ENCODE assay signal across 7 mouse cellular contexts in the genomic region with DNA sequence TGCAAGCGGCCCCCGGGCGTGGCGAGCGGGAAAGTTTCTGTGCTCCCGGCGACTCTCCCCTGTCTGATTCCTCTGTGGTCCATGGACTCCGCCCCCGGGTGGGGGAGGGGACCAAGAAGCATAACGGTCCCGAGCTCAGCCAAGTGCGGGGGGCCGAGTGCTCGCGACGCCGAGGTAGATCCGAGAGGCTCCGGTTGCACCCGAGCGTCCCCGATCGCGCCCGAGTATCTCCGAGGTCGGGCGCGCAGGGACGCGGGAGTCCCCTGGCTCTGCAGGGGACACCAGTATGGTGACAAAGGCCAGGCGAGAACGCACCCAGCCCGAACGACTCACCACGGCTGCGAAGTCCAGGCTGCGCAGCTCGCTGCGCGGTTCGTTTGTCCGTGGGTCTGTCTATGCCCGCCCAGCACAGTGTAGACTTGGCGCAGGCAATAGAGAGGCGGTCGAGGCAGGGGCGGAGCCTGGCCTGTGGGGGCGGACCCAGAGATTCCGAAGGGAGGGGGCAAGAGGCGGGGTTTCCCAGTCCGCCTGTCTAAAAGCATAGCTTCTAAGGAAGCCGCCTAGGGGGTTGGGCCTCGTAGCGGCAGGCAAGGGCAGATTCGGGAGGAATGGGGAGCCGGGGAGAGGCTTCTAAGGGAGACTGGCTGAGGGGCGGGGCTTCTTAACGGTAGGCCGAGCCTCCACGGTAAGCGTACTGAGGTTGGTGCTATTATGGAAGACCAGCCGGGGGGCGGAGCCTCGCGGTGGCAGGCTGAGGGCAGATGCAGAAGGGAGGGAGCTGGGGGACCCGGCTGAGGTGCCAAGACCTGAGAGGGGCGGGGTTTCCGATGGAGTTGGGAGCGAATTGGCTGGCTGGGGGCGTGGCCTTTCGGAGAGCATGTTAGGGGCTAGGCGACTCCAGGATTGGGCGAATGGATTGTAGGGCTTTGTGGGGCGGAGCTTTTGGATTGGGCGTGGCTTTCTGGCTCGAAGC. TPM values are rescaled to one million over a fixed set of nuclear protein-coding genes. Genes with fewer than 3 reads are reported as not detected.
DNase-seq lines count a peak whose midpoint lies in the region; ATAC-seq and TF ChIP-seq lines count a peak whose summit lies in the region.

No protein-coding gene starts in this region.

- peak overlapping the region; percentile 97 for H3K27ac ChIP-seq in embryonic facial prominence, embryonic 13.5 days
- H3K27ac ChIP-seq in kidney, adult 2 months (ENCODE audit: insufficient read depth, low read depth, low read length) = peak overlapping the region; percentile 90
- H3K27ac ChIP-seq in limb, embryonic 12.5 days = peak overlapping the region; percentile 98
- H3K27ac ChIP-seq in midbrain, embryonic 15.5 days = peak overlapping the region; percentile 82
- H3K27ac ChIP-seq in spleen, adult 2 months (ENCODE audit: insufficient read depth, low read length) = peak overlapping the region; percentile 53

- H3K4me2 ChIP-seq in embryonic facial prominence, embryonic 13.5 days = peak overlapping the region; percentile 82
- H3K4me2 ChIP-seq in limb, embryonic 12.5 days = peak overlapping the region; percentile 89
- H3K4me2 ChIP-seq in midbrain, embryonic 15.5 days = peak overlapping the region; percentile 58

- no peak for TF ChIP-seq CTCF in kidney, adult 2 months (conservative IDR thresholded peaks at IDR 0.05; ENCODE audit: insufficient read depth, insufficient read length, low read depth, low read length)
- no peak for TF ChIP-seq CTCF in spleen, adult 2 months (IDR thresholded peaks at IDR 0.05; ENCODE audit: extremely low read depth, insufficient read depth, insufficient read length, insufficient replicate concordance)

- TF ChIP-seq POLR2A in kidney, adult 2 months (IDR thresholded peaks at IDR 0.05; ENCODE audit: low read depth, low read length) = no peak
- no peak for TF ChIP-seq POLR2A in spleen, adult 2 months (IDR thresholded peaks at IDR 0.05; ENCODE audit: low read depth, low read length)

- peaks cover 79% of the 10 kb centered on the region for H3K4me1 ChIP-seq in embryonic facial prominence, embryonic 13.5 days
- H3K4me1 ChIP-seq in kidney, adult 2 months (ENCODE audit: control insufficient read depth, insufficient read depth, low read length) = no peaks in the 10 kb centered on the region
- H3K4me1 ChIP-seq in limb, embryonic 12.5 days (replicated peaks) = peaks cover 50% of the 10 kb centered on the region
- peaks cover 77% of the 10 kb centered on the region for H3K4me1 ChIP-seq in midbrain, embryonic 15.5 days
- no peaks in the 10 kb centered on the region; the same call in 1 of the 2 replicates for H3K4me1 ChIP-seq in spleen, adult 2 months (ENCODE audit: control insufficient read depth, insufficient read depth, insufficient read length)

- ATAC-seq in embryonic facial prominence, embryonic 13.5 days (ENCODE audit: insufficient number of reproducible peaks, insufficient read depth, low FRiP score, low TSS enrichment, low read depth) = peak; percentile 92
- ATAC-seq in limb, embryonic 12.5 days (ENCODE audit: insufficient number of reproducible peaks, insufficient read depth, low FRiP score, low TSS enrichment, low read depth) = peak; percentile 93
- peak; percentile 93 for ATAC-seq in midbrain, embryonic 15.5 days (replicated peaks)

- H3K4me3 ChIP-seq in embryonic facial prominence, embryonic 13.5 days = peak overlapping the region; percentile 74
- peak overlapping the region; percentile 95 for H3K4me3 ChIP-seq in kidney, adult 2 months (ENCODE audit: insufficient read depth, low read depth, low read length)
- peak overlapping the region; percentile 70 for H3K4me3 ChIP-seq in limb, embryonic 12.5 days (replicated peaks)
- peak overlapping the region; percentile 52 for H3K4me3 ChIP-seq in midbrain, embryonic 15.5 days
- H3K4me3 ChIP-seq in spleen, adult 2 months (ENCODE audit: extremely low read depth, insufficient read depth, insufficient read length) = peak overlapping the region; percentile 76

- no peaks in the 10 kb centered on the region for H3K27me3 ChIP-seq in embryonic facial prominence, embryonic 13.5 days
- H3K27me3 ChIP-seq in kidney, adult 2 months (replicated peaks; ENCODE audit: control insufficient read depth, insufficient read depth, low read length) = no peaks in the 10 kb centered on the region
- H3K27me3 ChIP-seq in limb, embryonic 12.5 days = no peaks in the 10 kb centered on the region
- H3K27me3 ChIP-seq in midbrain, embryonic 15.5 days (replicated peaks) = no peaks in the 10 kb centered on the region
- no peaks in the 10 kb centered on the region for H3K27me3 ChIP-seq in spleen, adult 2 months (ENCODE audit: control insufficient read depth, insufficient read depth, low read length)

- WGBS in embryonic facial prominence, embryonic 13.5 days = under 1% methylated on average over 77 of the region's 77 CpGs
- under 1% methylated on average over 76 of the region's 77 CpGs for WGBS in kidney, adult 2 months
- under 1% methylated on average over 77 of the region's 77 CpGs for WGBS in limb, embryonic 12.5 days
- WGBS in midbrain, embryonic 15.5 days = under 1% methylated on average over 77 of the region's 77 CpGs
- WGBS in spleen, adult 2 months = under 1% methylated on average over 77 of the region's 77 CpGs

- DNase-seq in adrenal gland, postnatal 36 days = peak; percentile 100
- peak; percentile 99 for DNase-seq in heart, adult 18-20 months
- peak; percentile 99 for DNase-seq in kidney, adult 2 months
- DNase-seq in spleen, adult 2 months (ENCODE audit: low read depth in 1 of 2, low spot score in 2 of 2) = peak; percentile 89

- H3K9ac ChIP-seq in embryonic facial prominence, embryonic 13.5 days = peak overlapping the region; percentile 88
- peak overlapping the region; percentile 82 for H3K9ac ChIP-seq in limb, embryonic 12.5 days (replicated peaks)
- peak overlapping the region; percentile 43 for H3K9ac ChIP-seq in midbrain, embryonic 15.5 days

- peaks cover 15% of the 10 kb centered on the region for H3K36me3 ChIP-seq in embryonic facial prominence, embryonic 13.5 days
- no peaks in the 10 kb centered on the region for H3K36me3 ChIP-seq in kidney, adult 2 months (ENCODE audit: control insufficient read depth, insufficient read depth, low read length)
- H3K36me3 ChIP-seq in limb, embryonic 12.5 days = peaks cover 13% of the 10 kb centered on the region
- H3K36me3 ChIP-seq in midbrain, embryonic 15.5 days (replicated peaks) = peaks cover 3% of the 10 kb centered on the region; the same call in 1 of the 2 replicates
- no peaks in the 10 kb centered on the region for H3K36me3 ChIP-seq in spleen, adult 2 months (ENCODE audit: control insufficient read depth, insufficient read depth, low read length)

- H3K9me3 ChIP-seq in embryonic facial prominence, embryonic 13.5 days = no peaks in the 10 kb centered on the region
- no peaks in the 10 kb centered on the region for H3K9me3 ChIP-seq in limb, embryonic 12.5 days
- no peaks in the 10 kb centered on the region for H3K9me3 ChIP-seq in midbrain, embryonic 15.5 days

RNA-seq across cellular contexts. Expression of a gene that starts 14.2 kb away (rescaled TPM):
- 100 to 1,000 TPM; 157 to 172 TPM for total RNA-seq in adrenal gland, postnatal 36 days (2021)
- polyA plus RNA-seq in embryonic facial prominence, embryonic 13.5 days (2015; fragmentation: Nextera tagmentation; extraction: Ambion mirVana) = 120 and 121 TPM in 2 replicates
- total RNA-seq in heart, adult 18-20 months (2021) = 10 to 100 TPM; 50.3 to 54.3 TPM
- polyA plus RNA-seq in kidney, adult 2 months (2012; rRNA removed) = 38.8 and 48.0 TPM in 2 replicates
- polyA plus RNA-seq in limb, embryonic 12.5 days (2016; fragmentation: Nextera tagmentation; extraction: Ambion mirVana) = 113 and 126 TPM in 2 replicates
- 339 and 349 TPM in 2 replicates for polyA plus RNA-seq in midbrain, embryonic 15.5 days (2015; fragmentation: Nextera tagmentation; extraction: Ambion mirVana)
- 57.5 and 69.4 TPM in 2 replicates for polyA plus RNA-seq in spleen, adult 2 months (2012; rRNA removed)

RNA-seq across cellular contexts. Expression of a gene that starts 50.2 kb away (rescaled TPM):
- not detected for total RNA-seq in adrenal gland, postnatal 36 days (2021)
- polyA plus RNA-seq in embryonic facial prominence, embryonic 13.5 days (2015; fragmentation: Nextera tagmentation; extraction: Ambion mirVana) = not detected in 2 replicates
- total RNA-seq in heart, adult 18-20 months (2021) = not detected
- polyA plus RNA-seq in kidney, adult 2 months (2012; rRNA removed) = 0.17 and 0.52 TPM in 2 replicates
- not detected in 2 replicates for polyA plus RNA-seq in limb, embryonic 12.5 days (2016; fragmentation: Nextera tagmentation; extraction: Ambion mirVana)
- polyA plus RNA-seq in midbrain, embryonic 15.5 days (2015; fragmentation: Nextera tagmentation; extraction: Ambion mirVana) = not detected in 2 replicates
- polyA plus RNA-seq in spleen, adult 2 months (2012; rRNA removed) = not detected in 2 replicates

Comparison
In these comparisons a context has a peak if more than half of its experiments do, and no peak if none do; other contexts are left out.
1. Peak in every context shown above with its lines: DNase-seq, ATAC-seq, H3K4me3 ChIP-seq and H3K27ac ChIP-seq.